Mouse (Mus musculus) liver, embryonic 14.5 days (tissue): ENCODE measurements around the gene Capn11. TPM values are rescaled to one million over a fixed set of nuclear protein-coding genes. Genes with fewer than 3 reads are reported as not detected.
A peak's percentile ranks its signal among the peaks of the same experiment; 100 is the strongest.

Experiments
- ATAC-seq: fragments of 200-750 bp; cut with Nextera tagmentation; 2 replicates; pipeline ENCODE4 v1.8.0; 2017; ENCODE audit warnings: moderate number of reproducible peaks, mild to moderate bottlenecking, moderate library complexity; ENCODE audit not compliant: insufficient read depth
- DNase-seq, 3 experiments: peaks; one replicate each; pipeline ENCODE4 v3.0.0-alpha.2; 2012 to 2013; ENCODE audit warnings: low read depth in 3 of 3, low spot score in 3 of 3
- H3K27ac ChIP-seq: fragments of 300-500 bp; sonication (generic); 2 replicates; pipeline ENCODE4 v1.5.1; 2014; ENCODE audit warnings: moderate library complexity, mild to moderate bottlenecking, control low read depth, inconsistent platforms
- H3K27me3 ChIP-seq: fragments of 300-500 bp; sonication (generic); 2 replicates; pipeline ENCODE4 v1.6.1; 2014; ENCODE audit warnings: mild to moderate bottlenecking, low read length, moderate library complexity; ENCODE audit not compliant: control insufficient read depth, insufficient read depth
- H3K36me3 ChIP-seq: fragments of 300-500 bp; sonication (generic); replicated peaks from 2 replicates; pipeline ENCODE4 v1.6.1; 2014; ENCODE audit warnings: low read depth; ENCODE audit not compliant: control insufficient read depth, insufficient read depth
- H3K4me1 ChIP-seq, 2 experiments: fragments of 200-500 bp in 1 of 2; fragments of 300-500 bp in 1 of 2; sonication (generic) in 1 of 2; replicated peaks; 2 replicates each; pipeline ENCODE4 v1.6.1; 2012 to 2014; ENCODE audit warnings: antibody characterized with exemption in 1 of 2, inconsistent platforms in 1 of 2, low read length in 1 of 2; ENCODE audit not compliant: control insufficient read depth in 2 of 2, insufficient read depth in 2 of 2
- H3K4me2 ChIP-seq: fragments of 300-500 bp; sonication (generic); 2 replicates; pipeline ENCODE4 v1.6.1; 2014; ENCODE audit warnings: low read depth, mild to moderate bottlenecking, control low read depth, moderate library complexity
- H3K4me3 ChIP-seq, 2 experiments: fragments of 200-500 bp in 1 of 2; fragments of 300-500 bp in 1 of 2; sonication (generic) in 1 of 2; 2 replicates each; pipeline ENCODE4 v1.5.1; 2012 to 2014; ENCODE audit warnings: low read depth in 2 of 2, low read length in 2 of 2, mild to moderate bottlenecking in 2 of 2, control low read depth in 1 of 2, inconsistent platforms in 1 of 2, moderate library complexity in 1 of 2; ENCODE audit not compliant: insufficient read depth in 1 of 2
- H3K9ac ChIP-seq: fragments of 300-500 bp; sonication (generic); replicated peaks from 2 replicates; pipeline ENCODE4 v1.6.1; 2014; ENCODE audit warnings: mild to moderate bottlenecking, control low read depth, moderate library complexity
- H3K9me3 ChIP-seq: fragments of 300-500 bp; sonication (generic); 2 replicates; pipeline ENCODE4 v1.6.1; 2016; ENCODE audit warnings: low read length, mixed read lengths; ENCODE audit not compliant: control insufficient read depth
- CTCF ChIP-seq: IDR thresholded peaks from 2 replicates; pipeline ENCODE4 v1.5.1; 2016; ENCODE audit warnings: antibody characterized with exemption, low read depth, control low read depth
- EP300 ChIP-seq: IDR thresholded peaks from 2 replicates; pipeline ENCODE4 v1.6.1; 2016; ENCODE audit warnings: antibody characterized with exemption, low read depth
- WGBS: fragments of 180-500 bp; shearing (Covaris S2); extraction: QIAGEN DNeasy Blood & Tissue Kit; methylation state at CpG from one replicate; pipeline ENCODE4 v1.1.7; 2014; ENCODE audit not compliant: insufficient replicate concordance; 5-methylcytosine and 5-hydroxymethylcytosine counted together
- polyA plus RNA-seq, 2 experiments: library from polyadenylated mRNA; depleted of rRNA in 1 of 2; stranded (reverse) in 1 of 2; unstranded in 1 of 2; fragments of >200 nt; fragmentation: Nextera tagmentation in 1 of 2; extraction: Ambion mirVana in 1 of 2; gene quantifications; 2 replicates each; pipeline versions ENCODE4 v1.2.1 to v1.2.3; 2012 to 2014

Gene Capn11
- polyA plus RNA-seq, 2 experiments: not detected

DNA sequence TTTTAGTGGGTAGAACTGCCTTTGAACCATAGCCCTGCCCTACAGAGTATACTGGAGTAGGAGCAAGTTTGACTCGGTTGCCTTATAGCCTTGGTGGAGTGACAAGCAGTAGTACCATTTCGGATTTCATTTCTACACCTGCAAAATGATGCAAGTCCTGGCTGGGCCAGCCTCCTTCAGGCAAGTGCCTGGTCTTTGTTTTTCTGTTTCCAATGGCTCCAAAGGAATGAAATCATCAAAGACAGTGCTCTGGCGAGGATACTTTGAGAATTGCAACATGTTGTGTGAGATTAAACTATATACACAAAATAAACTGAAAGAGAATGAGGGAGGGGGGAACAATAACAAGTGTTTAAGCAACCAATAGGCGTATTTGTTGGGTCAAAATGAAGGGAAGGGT is 30.9 kb upstream of the Capn11 start:
- H3K36me3 ChIP-seq: no peaks in the 10 kb centered on the region
- TF ChIP-seq CTCF (no peak), EP300 (no peak)
- DNase-seq (no peak), ATAC-seq (no peak)
- 68% methylated on average over 4 of the region's 4 CpGs for WGBS
- H3K9ac ChIP-seq: no peak overlapping the region
- H3K27ac ChIP-seq: no peak overlapping the region
- H3K4me3 ChIP-seq: no peak overlapping the region
- H3K4me2 ChIP-seq: no peak overlapping the region
- H3K4me1 ChIP-seq: peaks cover 7 to 29% of the 10 kb centered on the region in 2 experiments
- H3K9me3 ChIP-seq: no peaks in the 10 kb centered on the region
- no peaks in the 10 kb centered on the region for H3K27me3 ChIP-seq

DNA sequence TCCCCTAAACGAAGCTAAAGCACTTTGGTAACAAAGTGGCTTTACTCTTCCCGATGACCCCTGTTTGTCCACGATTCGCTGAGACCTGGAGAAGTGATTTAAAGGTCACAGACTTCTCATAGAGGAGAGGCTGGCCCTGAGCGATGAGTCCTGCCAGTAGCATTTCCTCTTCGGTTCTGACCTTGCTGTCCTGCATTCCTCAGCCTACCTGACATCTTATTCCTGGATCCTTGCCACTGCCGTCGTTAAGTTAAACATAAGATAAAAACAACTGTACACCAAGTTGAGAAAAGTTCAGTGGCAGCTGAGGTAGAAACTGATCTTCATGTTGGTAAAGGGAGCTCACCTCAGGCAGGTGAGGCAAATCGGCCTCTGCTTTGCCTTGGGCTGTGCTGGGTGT is 30.0 kb upstream of the Capn11 start:
- 80% methylated on average over 9 of the region's 9 CpGs for WGBS
- H3K9me3 ChIP-seq: no peaks in the 10 kb centered on the region
- H3K4me3 ChIP-seq: no peak overlapping the region
- DNase-seq (no peak), ATAC-seq (no peak)
- no peak overlapping the region for H3K4me2 ChIP-seq
- H3K36me3 ChIP-seq: no peaks in the 10 kb centered on the region
- H3K9ac ChIP-seq: no peak overlapping the region
- no peak for TF ChIP-seq CTCF
- no peak for TF ChIP-seq EP300
- no peak overlapping the region for H3K27ac ChIP-seq
- no peaks in the 10 kb centered on the region for H3K27me3 ChIP-seq
- peaks cover 10 to 28% of the 10 kb centered on the region in 2 experiments for H3K4me1 ChIP-seq

DNA sequence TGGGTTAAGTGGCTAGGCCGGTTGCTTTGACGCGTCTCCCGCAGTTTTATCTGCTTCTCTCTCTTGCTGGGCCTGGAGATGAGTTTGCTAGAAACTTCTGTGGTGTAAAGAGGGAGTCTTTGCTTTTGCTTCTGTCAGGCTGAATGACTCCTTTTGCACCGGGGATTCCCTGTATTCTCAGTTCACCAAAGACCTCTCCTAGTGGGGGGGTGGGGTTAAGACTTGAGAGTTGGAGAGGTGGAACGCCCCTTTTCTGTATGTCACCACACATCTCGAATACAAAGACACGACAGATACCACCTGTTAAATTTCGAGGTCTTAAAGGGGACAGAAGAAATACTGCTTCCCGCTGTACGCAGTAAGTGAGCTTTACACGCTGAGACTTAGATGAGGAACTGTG is 27.6 kb upstream of the Capn11 start, which contains the start of gene Tmem63b:
Tmem63b (minus strand) TSS at position 190 of the 400 bp plus-strand sequence.
- peak within 1 kb of the TSS; percentile 81 to 98 for H3K4me3 ChIP-seq
- peak within 1 kb of the TSS; percentile 82 for H3K4me2 ChIP-seq
- peak; percentile 38 for ATAC-seq
- no peaks in the 10 kb centered on the region for H3K9me3 ChIP-seq
- H3K36me3 ChIP-seq: no peaks in the 10 kb centered on the region
- peak in 2 of 3 experiments; percentile 50 to 52 for DNase-seq
- peak within 1 kb of the TSS; percentile 92 for H3K9ac ChIP-seq
- no peaks in the 10 kb centered on the region for H3K27me3 ChIP-seq
- TF ChIP-seq CTCF (no peak), EP300 (no peak)
- peaks cover 10 to 16% of the 10 kb centered on the region in 2 experiments for H3K4me1 ChIP-seq
- 5% methylated on average over 12 of the region's 12 CpGs for WGBS
- peak within 1 kb of the TSS; percentile 47 for H3K27ac ChIP-seq

DNA sequence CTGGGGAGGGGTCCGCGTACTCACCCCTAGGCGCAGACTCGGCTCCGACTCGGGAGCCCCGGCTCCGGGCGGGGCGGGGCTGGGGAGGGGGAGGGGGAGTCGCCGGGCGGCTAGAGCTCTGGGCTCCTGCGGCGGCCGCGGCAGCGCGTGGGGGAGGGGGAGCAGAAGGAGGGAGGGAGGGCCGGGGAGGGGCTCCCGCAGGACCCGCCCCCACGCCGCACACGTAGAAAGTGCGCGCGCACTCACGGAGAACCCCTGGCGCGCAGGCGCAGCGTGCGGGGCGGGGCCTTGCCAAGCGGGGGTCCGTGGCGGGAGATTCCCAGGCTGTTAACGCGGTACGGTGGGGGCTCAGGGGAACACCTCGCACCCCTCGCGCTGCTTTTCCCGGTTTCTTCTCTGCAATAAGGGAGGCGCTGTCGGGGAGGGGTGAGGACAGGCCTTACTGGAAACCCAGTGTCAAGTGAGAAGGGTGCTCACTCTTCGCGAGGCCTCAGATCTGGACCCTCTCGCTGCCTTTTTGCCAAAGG is 27.0 kb upstream of the Capn11 start, which contains the start of gene Mrpl14:
Mrpl14 (plus strand) TSS at position 230 of the 527 bp plus-strand sequence.
- WGBS: 1% methylated on average over 43 of the region's 50 CpGs
- DNase-seq (peak; percentile 80 to 82 (median 80)), ATAC-seq (peak; percentile 85)
- peak within 1 kb of the TSS; percentile 47 for H3K27ac ChIP-seq
- H3K4me2 ChIP-seq: peak within 1 kb of the TSS; percentile 82
- no peaks in the 10 kb centered on the region for H3K27me3 ChIP-seq
- peak within 1 kb of the TSS; percentile 81 to 98 for H3K4me3 ChIP-seq
- peak within 1 kb of the TSS; percentile 92 for H3K9ac ChIP-seq
- H3K4me1 ChIP-seq: peaks cover 10 to 14% of the 10 kb centered on the region in 2 experiments
- H3K9me3 ChIP-seq: no peaks in the 10 kb centered on the region
- TF ChIP-seq EP300 (no peak), CTCF (no peak)
- H3K36me3 ChIP-seq: no peaks in the 10 kb centered on the region

DNA sequence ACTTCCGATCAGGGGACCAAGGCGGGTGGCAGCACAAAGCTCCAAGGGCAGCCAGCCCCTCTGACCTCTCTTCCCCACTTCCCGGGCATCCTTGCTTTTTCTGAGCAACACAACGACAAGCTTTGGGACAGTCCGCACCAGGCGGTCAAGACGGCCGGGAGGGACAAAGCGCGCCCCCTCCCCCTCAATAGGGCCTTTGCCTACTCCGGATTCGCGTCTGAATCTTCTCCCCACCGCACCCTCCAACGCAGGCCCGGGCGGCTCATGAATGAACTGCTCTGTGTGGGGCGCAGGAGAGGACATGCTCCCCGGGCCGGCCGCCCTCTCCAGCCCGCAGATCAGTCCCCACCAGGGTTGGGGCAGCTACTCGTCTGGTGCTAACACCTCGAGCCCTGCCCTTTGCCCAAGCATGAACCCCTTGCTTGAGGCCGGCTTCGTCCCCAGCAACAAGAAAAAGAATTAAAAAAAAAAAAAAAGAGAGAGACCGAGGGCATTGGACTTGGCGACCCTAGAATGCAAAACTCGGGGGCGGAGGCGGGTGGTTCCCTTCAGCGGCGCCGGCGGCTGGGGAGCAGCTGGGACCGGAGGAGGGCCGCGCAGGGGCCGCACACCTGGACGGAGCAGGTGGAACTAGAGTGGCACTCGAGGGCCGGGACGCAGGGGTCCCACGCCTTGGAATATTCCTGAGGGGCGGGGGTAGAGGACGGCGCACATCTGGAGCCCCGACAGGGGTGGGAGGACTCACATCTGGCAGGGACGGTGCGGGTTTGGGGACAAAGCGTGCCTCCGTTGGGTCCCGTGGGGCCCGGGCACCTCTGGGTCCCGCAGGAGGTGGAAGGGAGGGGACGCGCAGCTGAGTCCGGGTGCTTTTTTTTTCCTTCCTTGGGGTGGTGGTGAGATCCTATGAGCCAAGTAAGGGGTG is 26.3 kb upstream of the Capn11 start:
- ATAC-seq (peak; percentile 59), DNase-seq (no peak)
- H3K4me1 ChIP-seq: peaks cover 10 to 16% of the 10 kb centered on the region in 2 experiments
- no peaks in the 10 kb centered on the region for H3K27me3 ChIP-seq
- H3K4me3 ChIP-seq: peak overlapping the region; percentile 60 to 81
- 2% methylated on average over 57 of the region's 58 CpGs for WGBS
- H3K36me3 ChIP-seq: no peaks in the 10 kb centered on the region
- TF ChIP-seq CTCF (peak; percentile 13; the same call in 1 of the 2 replicates), EP300 (no peak)
- no peaks in the 10 kb centered on the region for H3K9me3 ChIP-seq
- no peak overlapping the region for H3K27ac ChIP-seq
- peak overlapping the region; percentile 87 for H3K9ac ChIP-seq
- H3K4me2 ChIP-seq: peak overlapping the region; percentile 82
